Mouse (Mus musculus): ENCODE measurements around the gene Ank2. TPM values are rescaled to one million over a fixed set of nuclear protein-coding genes. Genes with fewer than 3 reads are reported as not detected.
"Not testable (repeated sequence)": the region's sequence is repeated elsewhere in the genome, so short reads cannot be mapped to it uniquely, and the experiment has no call there.

The Ank2 gene
- total and polyA plus RNA-seq, 2 experiments from 2014 or later, result 195 to 497 TPM

GRCm38 (mm10) chr3:127485174-127485573 lies 14.0 kb downstream of the Ank2 start:
- H3K4me2 ChIP-seq (ENCODE audit: low read depth, low read length), result no peak overlapping the region
- ATAC-seq (no peak), DNase-seq (ENCODE audit: low spot score) (no peak)
- no peak overlapping the region for H3K9ac ChIP-seq (replicated peaks; ENCODE audit: low read length)
- H3K4me1 ChIP-seq (ENCODE audit: insufficient read depth, low read length), result no peaks in the 10 kb centered on the region
- no peaks in the 10 kb centered on the region for H3K36me3 ChIP-seq (ENCODE audit: insufficient read depth, low read length)
- no peak for TF ChIP-seq CTCF (IDR thresholded peaks at IDR 0.05; ENCODE audit: low read depth)
- H3K27me3 ChIP-seq (ENCODE audit: insufficient read depth, low read length), result no peaks in the 10 kb centered on the region
- H3K4me3 ChIP-seq (ENCODE audit: low read length), result no peak overlapping the region
- 56% methylated on average over 10 of the region's 10 CpGs for WGBS
- H3K27ac ChIP-seq, result no peak overlapping the region
- H3K9me3 ChIP-seq (ENCODE audit: low read length), result no peaks in the 10 kb centered on the region

GRCm38 (mm10) chr3:127481658-127482057 lies 17.5 kb downstream of the Ank2 start:
- DNase-seq (ENCODE audit: low spot score) (peak; percentile 42), ATAC-seq (peak; percentile 59; the same call in 1 of the 2 replicates)
- H3K9ac ChIP-seq (replicated peaks; ENCODE audit: low read length), result no peak overlapping the region
- H3K4me1 ChIP-seq (ENCODE audit: insufficient read depth, low read length), result no peaks in the 10 kb centered on the region
- H3K36me3 ChIP-seq (ENCODE audit: insufficient read depth, low read length), result no peaks in the 10 kb centered on the region
- no peak overlapping the region for H3K27ac ChIP-seq
- no peak for TF ChIP-seq CTCF (IDR thresholded peaks at IDR 0.05; ENCODE audit: low read depth)
- 50% methylated on average over 6 of the region's 6 CpGs for WGBS
- no peaks in the 10 kb centered on the region for H3K9me3 ChIP-seq (ENCODE audit: low read length)
- H3K27me3 ChIP-seq (ENCODE audit: insufficient read depth, low read length), result no peaks in the 10 kb centered on the region
- no peak overlapping the region for H3K4me2 ChIP-seq (ENCODE audit: low read depth, low read length)
- no peak overlapping the region for H3K4me3 ChIP-seq (ENCODE audit: low read length)

GRCm38 (mm10) chr3:127480369-127480768 lies 18.8 kb downstream of the Ank2 start:
- H3K27me3 ChIP-seq (ENCODE audit: insufficient read depth, low read length); H3K9ac ChIP-seq (replicated peaks; ENCODE audit: low read length); H3K9me3 ChIP-seq (ENCODE audit: low read length); H3K4me2 ChIP-seq (ENCODE audit: low read depth, low read length); H3K4me1 ChIP-seq (ENCODE audit: insufficient read depth, low read length); H3K27ac ChIP-seq; ATAC-seq; DNase-seq (ENCODE audit: low spot score); H3K4me3 ChIP-seq (ENCODE audit: low read length); H3K36me3 ChIP-seq (ENCODE audit: insufficient read depth, low read length): not testable (repeated sequence)
- 88% methylated on average over 5 of the region's 5 CpGs for WGBS

GRCm38 (mm10) chr3:127474115-127474514 lies 25.0 kb downstream of the Ank2 start:
- H3K4me1 ChIP-seq (ENCODE audit: insufficient read depth, low read length), result no peaks in the 10 kb centered on the region
- no peaks in the 10 kb centered on the region for H3K27me3 ChIP-seq (ENCODE audit: insufficient read depth, low read length)
- H3K4me3 ChIP-seq (ENCODE audit: low read length), result no peak overlapping the region
- 83% methylated on average over 6 of the region's 6 CpGs for WGBS
- DNase-seq (ENCODE audit: low spot score) (no peak), ATAC-seq (no peak)
- no peak overlapping the region for H3K9ac ChIP-seq (replicated peaks; ENCODE audit: low read length)
- H3K27ac ChIP-seq, result no peak overlapping the region
- no peak for TF ChIP-seq CTCF (IDR thresholded peaks at IDR 0.05; ENCODE audit: low read depth)
- H3K36me3 ChIP-seq (ENCODE audit: insufficient read depth, low read length), result no peaks in the 10 kb centered on the region
- H3K4me2 ChIP-seq (ENCODE audit: low read depth, low read length), result no peak overlapping the region
- H3K9me3 ChIP-seq (ENCODE audit: low read length), result no peaks in the 10 kb centered on the region

- Histone ChIP-seq H3K9me3 (ENCODE audit: low read length) (no peaks in the 10 kb centered on the region), H3K4me3 (ENCODE audit: low read length) (no peak overlapping the region), H3K4me1 (ENCODE audit: insufficient read depth, low read length) (no peaks in the 10 kb centered on the region), H3K27ac (no peak overlapping the region), H3K27me3 (ENCODE audit: insufficient read depth, low read length) (no peaks in the 10 kb centered on the region), H3K4me2 (ENCODE audit: low read depth, low read length) (no peak overlapping the region), H3K9ac (replicated peaks; ENCODE audit: low read length) (no peak overlapping the region), H3K36me3 (ENCODE audit: insufficient read depth, low read length) (no peaks in the 10 kb centered on the region)
- DNase-seq (ENCODE audit: low spot score), result no peak
- ATAC-seq, result no peak
- no peak for TF ChIP-seq CTCF (IDR thresholded peaks at IDR 0.05; ENCODE audit: low read depth)
- WGBS, result 59% methylated on average over 4 of the region's 4 CpGs
These were observed 29.9 kb downstream of the Ank2 start for GRCm38 (mm10) chr3:127469164-127469752.

- DNase-seq (ENCODE audit: low spot score), result no peak
These were observed 30.6 kb downstream of the Ank2 start for GRCm38 (mm10) chr3:127468569-127468968.

GRCm38 (mm10) chr3:127463816-127464480 lies 35.2 kb downstream of the Ank2 start:
- no peak overlapping the region for H3K9ac ChIP-seq (replicated peaks; ENCODE audit: low read length)
- no peak overlapping the region for H3K27ac ChIP-seq
- WGBS, result 25% methylated on average over 14 of the region's 14 CpGs
- no peaks in the 10 kb centered on the region for H3K4me1 ChIP-seq (ENCODE audit: insufficient read depth, low read length)
- DNase-seq (ENCODE audit: low spot score) (no peak), ATAC-seq (no peak)
- no peak overlapping the region for H3K4me2 ChIP-seq (ENCODE audit: low read depth, low read length)
- TF ChIP-seq CTCF (IDR thresholded peaks at IDR 0.05; ENCODE audit: low read depth), result no peak
- no peaks in the 10 kb centered on the region for H3K9me3 ChIP-seq (ENCODE audit: low read length)
- H3K36me3 ChIP-seq (ENCODE audit: insufficient read depth, low read length), result no peaks in the 10 kb centered on the region
- no peaks in the 10 kb centered on the region for H3K27me3 ChIP-seq (ENCODE audit: insufficient read depth, low read length)
- no peak overlapping the region for H3K4me3 ChIP-seq (ENCODE audit: low read length)

More at GRCm38 (mm10) chr3:127468569-127468968, 30.6 kb downstream of the Ank2 start:
- ATAC-seq, result no peak
- 95% methylated on average over 8 of the region's 8 CpGs for WGBS
- Histone ChIP-seq H3K4me2 (ENCODE audit: low read depth, low read length) (no peak overlapping the region), H3K9me3 (ENCODE audit: low read length) (no peaks in the 10 kb centered on the region), H3K27me3 (ENCODE audit: insufficient read depth, low read length) (no peaks in the 10 kb centered on the region), H3K27ac (no peak overlapping the region), H3K9ac (replicated peaks; ENCODE audit: low read length) (no peak overlapping the region), H3K4me1 (ENCODE audit: insufficient read depth, low read length) (no peaks in the 10 kb centered on the region), H3K4me3 (ENCODE audit: low read length) (no peak overlapping the region), H3K36me3 (ENCODE audit: insufficient read depth, low read length) (no peaks in the 10 kb centered on the region)
- no peak for TF ChIP-seq CTCF (IDR thresholded peaks at IDR 0.05; ENCODE audit: low read depth)
